Mouse (Mus musculus): Measurements from ENCODE around the gene Cnot6. TPM values are rescaled to one million over a fixed set of nuclear protein-coding genes. Genes with fewer than 3 reads are reported as not detected.
A peak's percentile ranks its signal among the peaks of the same experiment; 100 is the strongest.

The Cnot6 gene
- 53.9 and 60.2 TPM in 2 replicates for polyA plus RNA-seq (2014; fragmentation: Nextera tagmentation; extraction: Ambion mirVana)

DNA sequence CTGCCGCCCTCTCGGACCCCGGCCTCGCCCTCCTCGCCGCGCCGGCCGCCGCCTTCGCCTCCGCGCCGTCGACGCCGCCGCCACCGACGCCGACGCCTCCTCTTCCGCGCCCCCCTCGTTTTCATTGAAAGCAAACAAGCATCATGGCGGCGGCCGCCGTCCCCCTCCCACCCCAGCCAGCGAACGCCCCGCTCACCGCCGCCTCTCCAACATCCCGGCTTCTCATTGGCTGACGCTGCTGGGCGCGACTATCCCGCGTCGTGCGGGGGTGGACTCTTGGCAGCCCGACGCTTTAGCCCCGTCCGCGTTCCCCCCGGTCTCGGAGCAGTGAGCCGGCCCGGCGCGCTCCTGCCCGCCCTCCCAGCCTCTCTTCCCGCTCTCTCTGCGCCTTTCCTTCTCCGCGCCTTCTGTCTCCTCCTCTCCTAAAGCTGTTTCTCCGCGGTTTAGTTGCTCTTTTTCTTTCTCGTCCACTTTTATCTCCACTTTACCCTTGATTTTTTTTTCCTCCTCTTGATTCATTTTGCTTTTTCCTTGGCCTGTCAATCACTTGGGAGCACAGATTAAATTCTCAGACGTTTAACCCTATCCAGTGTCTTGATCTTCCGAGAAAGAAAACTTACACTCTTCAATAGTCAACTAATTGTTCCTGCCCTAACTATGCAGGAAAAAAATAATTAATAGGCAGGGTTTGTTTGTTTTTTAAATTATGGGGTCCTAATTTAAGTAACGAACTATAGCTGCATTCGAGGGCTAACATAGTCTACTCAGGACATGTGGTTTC, at the start of gene Cnot6:
Gene Cnot6, minus strand, starts transcription at position 169 of the 781 bp plus-strand sequence.
- Histone ChIP-seq H3K4me2 (ENCODE audit: low read depth) (peak within 1 kb of the TSS; percentile 60), H3K4me3 (ENCODE audit: low read depth, low read length) (peak within 1 kb of the TSS; percentile 99), H3K4me1 (ENCODE audit: control insufficient read depth, insufficient read depth, low read length) (peaks cover 11% of the 10 kb centered on the region), H3K36me3 (ENCODE audit: control insufficient read depth, insufficient read depth, low read length) (no peaks in the 10 kb centered on the region), H3K27me3 (ENCODE audit: control insufficient read depth, insufficient read depth, low read length) (no peaks in the 10 kb centered on the region), H3K9me3 (ENCODE audit: control insufficient read depth, low read length) (no peaks in the 10 kb centered on the region), H3K27ac (ENCODE audit: low read depth, low read length) (peak within 1 kb of the TSS; percentile 91), H3K9ac (ENCODE audit: low read length) (peak within 1 kb of the TSS; percentile 99)
- WGBS = 1% methylated on average over 51 of the region's 65 CpGs
- peak; percentile 97 for ATAC-seq (ENCODE audit: insufficient read depth, low FRiP score, low TSS enrichment)
- DNase-seq (ENCODE audit: low spot score) = peak; percentile 100

DNA sequence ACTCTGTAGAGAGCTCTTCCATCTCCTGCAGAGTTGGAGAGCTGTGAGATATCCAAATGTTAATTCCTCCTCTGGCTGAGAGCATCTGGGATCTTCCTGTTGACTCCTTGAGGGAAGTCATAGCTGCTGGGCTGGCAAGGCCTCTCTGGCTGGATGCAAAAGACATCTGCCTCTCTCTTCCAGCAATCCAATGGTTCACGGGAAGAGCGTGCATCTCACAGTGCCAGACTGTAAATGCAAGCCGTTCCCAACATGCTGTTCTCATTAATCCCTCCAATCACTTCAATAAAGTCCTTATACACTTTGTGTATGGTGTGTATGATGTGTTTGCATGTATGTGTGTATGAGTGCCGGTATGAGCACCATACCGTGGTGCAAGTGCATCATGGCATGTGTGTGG, 48.6 kb upstream of the Cnot6 start:
- ATAC-seq (ENCODE audit: insufficient read depth, low FRiP score, low TSS enrichment) = no peak
- H3K4me1 ChIP-seq (ENCODE audit: control insufficient read depth, insufficient read depth, low read length) = no peaks in the 10 kb centered on the region
- no peaks in the 10 kb centered on the region for H3K36me3 ChIP-seq (ENCODE audit: control insufficient read depth, insufficient read depth, low read length)
- H3K4me3 ChIP-seq (ENCODE audit: low read depth, low read length) = no peak overlapping the region
- WGBS = 81% methylated on average over 5 of the region's 5 CpGs
- no peak for DNase-seq (ENCODE audit: low spot score)
- no peak overlapping the region for H3K4me2 ChIP-seq (ENCODE audit: low read depth)
- H3K9me3 ChIP-seq (ENCODE audit: control insufficient read depth, low read length) = no peaks in the 10 kb centered on the region
- no peaks in the 10 kb centered on the region for H3K27me3 ChIP-seq (ENCODE audit: control insufficient read depth, insufficient read depth, low read length)
- H3K27ac ChIP-seq (ENCODE audit: low read depth, low read length) = no peak overlapping the region
- no peak overlapping the region for H3K9ac ChIP-seq (ENCODE audit: low read length)

DNA sequence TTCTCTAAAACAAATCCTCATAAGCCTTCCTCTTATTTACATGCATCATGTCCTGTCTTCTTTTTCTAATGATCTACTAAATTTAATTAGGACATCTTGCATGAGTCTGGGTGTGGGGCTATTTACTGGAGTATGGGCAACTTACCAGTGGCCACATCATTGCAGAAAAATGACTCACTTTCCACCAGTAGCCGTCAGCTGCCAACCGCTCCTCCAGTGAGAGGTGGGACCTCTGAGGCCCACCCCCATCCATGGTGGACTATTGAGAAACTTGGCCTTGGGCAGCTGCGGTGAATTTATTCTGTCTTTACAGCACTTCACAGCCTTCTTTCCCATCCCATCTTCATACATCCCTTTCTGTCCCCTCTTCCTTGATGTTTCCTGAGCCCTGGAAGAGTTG, 45.6 kb upstream of the Cnot6 start:
- no peaks in the 10 kb centered on the region for H3K27me3 ChIP-seq (ENCODE audit: control insufficient read depth, insufficient read depth, low read length)
- DNase-seq (ENCODE audit: low spot score) (no peak), ATAC-seq (ENCODE audit: insufficient read depth, low FRiP score, low TSS enrichment) (no peak)
- H3K4me2 ChIP-seq (ENCODE audit: low read depth) = no peak overlapping the region
- H3K9me3 ChIP-seq (ENCODE audit: control insufficient read depth, low read length) = no peaks in the 10 kb centered on the region
- no peak overlapping the region for H3K27ac ChIP-seq (ENCODE audit: low read depth, low read length)
- H3K4me1 ChIP-seq (ENCODE audit: control insufficient read depth, insufficient read depth, low read length) = no peaks in the 10 kb centered on the region
- H3K9ac ChIP-seq (ENCODE audit: low read length) = no peak overlapping the region
- 96% methylated on average over 3 of the region's 3 CpGs for WGBS
- H3K4me3 ChIP-seq (ENCODE audit: low read depth, low read length) = no peak overlapping the region
- H3K36me3 ChIP-seq (ENCODE audit: control insufficient read depth, insufficient read depth, low read length) = no peaks in the 10 kb centered on the region

DNA sequence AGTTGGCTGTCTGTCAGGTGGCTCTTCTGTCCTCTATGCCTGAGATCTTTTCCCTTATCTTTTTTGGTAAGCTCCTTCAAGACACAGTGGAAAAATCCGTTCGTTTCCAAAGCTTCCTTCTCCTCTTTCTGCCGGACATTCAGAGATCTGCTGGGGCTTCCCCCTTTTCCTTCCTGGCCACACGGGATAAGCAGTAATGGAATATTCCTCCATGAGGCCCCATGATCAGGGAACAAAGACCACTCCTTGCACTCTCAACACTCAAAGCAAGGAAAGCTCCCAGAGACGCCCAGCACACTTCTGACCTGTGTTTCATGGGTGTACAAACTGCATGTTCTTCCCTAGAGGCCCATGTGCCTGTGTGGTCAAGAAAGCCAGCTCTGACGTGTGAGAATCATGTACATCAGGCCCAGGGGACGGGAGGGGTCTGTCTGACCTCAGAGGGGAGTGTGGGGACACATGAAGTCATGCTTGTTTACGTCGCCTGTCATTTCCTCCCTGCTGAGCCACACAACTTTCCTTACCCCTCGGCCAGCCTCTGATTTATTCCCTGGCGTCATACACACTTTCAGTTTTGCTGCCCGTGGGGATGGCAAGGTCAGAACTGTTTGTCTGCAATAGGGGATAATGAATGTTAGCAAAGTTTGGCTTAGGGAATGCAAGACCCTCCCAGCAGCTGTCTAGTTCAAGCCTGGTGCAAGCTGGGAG, 42.6 kb upstream of the Cnot6 start:
- Histone ChIP-seq H3K27ac (ENCODE audit: low read depth, low read length) (no peak overlapping the region), H3K4me2 (ENCODE audit: low read depth) (no peak overlapping the region), H3K4me1 (ENCODE audit: control insufficient read depth, insufficient read depth, low read length) (no peaks in the 10 kb centered on the region), H3K9me3 (ENCODE audit: control insufficient read depth, low read length) (no peaks in the 10 kb centered on the region), H3K27me3 (ENCODE audit: control insufficient read depth, insufficient read depth, low read length) (no peaks in the 10 kb centered on the region), H3K36me3 (ENCODE audit: control insufficient read depth, insufficient read depth, low read length) (no peaks in the 10 kb centered on the region), H3K4me3 (ENCODE audit: low read depth, low read length) (no peak overlapping the region), H3K9ac (ENCODE audit: low read length) (no peak overlapping the region)
- no peak for DNase-seq (ENCODE audit: low spot score)
- 57% methylated on average over 12 of the region's 12 CpGs for whole genome bisulfite sequencing
- no peak for ATAC-seq (ENCODE audit: insufficient read depth, low FRiP score, low TSS enrichment)

DNA sequence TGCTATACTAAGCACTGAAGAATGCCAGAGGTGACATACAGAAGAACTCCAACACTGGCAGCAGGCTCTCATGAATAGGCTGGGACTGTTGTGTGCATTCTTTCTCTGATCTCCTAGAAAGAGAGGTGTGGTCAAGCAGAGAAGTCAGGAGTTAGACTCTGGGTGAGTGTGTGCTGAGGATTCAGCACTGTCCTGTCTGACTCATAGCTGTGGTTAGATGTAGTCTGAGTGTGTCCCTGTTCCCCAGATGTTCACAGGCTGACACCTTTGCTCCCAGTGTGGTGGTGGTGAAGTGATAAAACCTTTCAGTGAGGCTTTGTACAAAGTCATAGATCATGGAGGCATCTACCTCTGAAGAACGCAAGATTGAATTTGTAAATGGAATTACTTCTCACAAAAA, 34.2 kb upstream of the Cnot6 start:
- no peaks in the 10 kb centered on the region for H3K27me3 ChIP-seq (ENCODE audit: control insufficient read depth, insufficient read depth, low read length)
- no peak overlapping the region for H3K4me2 ChIP-seq (ENCODE audit: low read depth)
- no peak overlapping the region for H3K9ac ChIP-seq (ENCODE audit: low read length)
- no peaks in the 10 kb centered on the region for H3K4me1 ChIP-seq (ENCODE audit: control insufficient read depth, insufficient read depth, low read length)
- DNase-seq (ENCODE audit: low spot score) (no peak), ATAC-seq (ENCODE audit: insufficient read depth, low FRiP score, low TSS enrichment) (no peak)
- no peaks in the 10 kb centered on the region for H3K9me3 ChIP-seq (ENCODE audit: control insufficient read depth, low read length)
- H3K4me3 ChIP-seq (ENCODE audit: low read depth, low read length) = no peak overlapping the region
- WGBS = 100% methylated on average over 1 of the region's 1 CpGs
- H3K27ac ChIP-seq (ENCODE audit: low read depth, low read length) = no peak overlapping the region
- H3K36me3 ChIP-seq (ENCODE audit: control insufficient read depth, insufficient read depth, low read length) = no peaks in the 10 kb centered on the region

DNA sequence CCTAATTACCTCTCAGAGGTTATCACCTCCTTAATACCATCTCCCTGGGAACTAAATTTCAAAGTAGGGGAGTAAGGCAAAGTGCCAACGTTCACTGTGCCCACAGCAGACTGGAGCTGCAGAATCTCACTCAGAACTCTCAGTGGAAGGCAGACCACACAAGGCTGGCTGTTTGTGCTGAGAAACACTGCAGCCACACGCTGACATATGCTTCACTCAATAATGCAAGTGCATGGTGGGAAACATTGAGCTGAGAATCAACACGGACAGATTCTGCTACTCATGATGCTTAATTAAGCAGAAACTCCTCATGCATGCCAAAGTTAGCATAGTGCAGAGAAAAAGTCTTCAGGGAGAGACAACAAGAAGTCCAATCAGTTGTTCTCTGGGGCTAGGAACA, 33.3 kb upstream of the Cnot6 start:
- Histone ChIP-seq H3K9me3 (ENCODE audit: control insufficient read depth, low read length) (no peaks in the 10 kb centered on the region), H3K9ac (ENCODE audit: low read length) (no peak overlapping the region), H3K27me3 (ENCODE audit: control insufficient read depth, insufficient read depth, low read length) (no peaks in the 10 kb centered on the region), H3K4me2 (ENCODE audit: low read depth) (no peak overlapping the region), H3K4me3 (ENCODE audit: low read depth, low read length) (no peak overlapping the region), H3K36me3 (ENCODE audit: control insufficient read depth, insufficient read depth, low read length) (no peaks in the 10 kb centered on the region), H3K27ac (ENCODE audit: low read depth, low read length) (no peak overlapping the region), H3K4me1 (ENCODE audit: control insufficient read depth, insufficient read depth, low read length) (no peaks in the 10 kb centered on the region)
- DNase-seq (ENCODE audit: low spot score) (no peak), ATAC-seq (ENCODE audit: insufficient read depth, low FRiP score, low TSS enrichment) (no peak)
- 83% methylated on average over 3 of the region's 3 CpGs for WGBS

DNA sequence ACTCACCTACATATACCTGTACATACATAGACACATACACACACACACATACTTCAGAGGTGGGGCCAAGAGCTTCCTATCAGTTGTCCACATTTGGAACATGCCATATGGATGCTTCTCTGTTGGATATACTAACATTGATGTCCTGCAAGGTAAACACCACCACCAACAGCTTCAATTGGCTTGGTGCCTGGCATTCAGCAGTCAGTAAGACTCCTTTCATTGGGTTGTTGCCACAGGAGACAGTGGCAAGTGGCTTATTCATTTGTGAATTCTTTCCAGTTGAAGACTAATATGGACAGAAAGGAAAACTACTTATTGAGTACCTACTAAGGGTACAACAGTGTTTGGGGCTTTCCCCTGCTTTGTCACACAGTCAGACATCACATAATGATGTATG, 32.5 kb upstream of the Cnot6 start:
- Histone ChIP-seq H3K27ac (ENCODE audit: low read depth, low read length) (no peak overlapping the region), H3K27me3 (ENCODE audit: control insufficient read depth, insufficient read depth, low read length) (no peaks in the 10 kb centered on the region), H3K36me3 (ENCODE audit: control insufficient read depth, insufficient read depth, low read length) (no peaks in the 10 kb centered on the region), H3K4me2 (ENCODE audit: low read depth) (no peak overlapping the region), H3K4me3 (ENCODE audit: low read depth, low read length) (no peak overlapping the region), H3K4me1 (ENCODE audit: control insufficient read depth, insufficient read depth, low read length) (no peaks in the 10 kb centered on the region), H3K9ac (ENCODE audit: low read length) (no peak overlapping the region), H3K9me3 (ENCODE audit: control insufficient read depth, low read length) (no peaks in the 10 kb centered on the region)
- no peak for DNase-seq (ENCODE audit: low spot score)
- no peak for ATAC-seq (ENCODE audit: insufficient read depth, low FRiP score, low TSS enrichment)

DNA sequence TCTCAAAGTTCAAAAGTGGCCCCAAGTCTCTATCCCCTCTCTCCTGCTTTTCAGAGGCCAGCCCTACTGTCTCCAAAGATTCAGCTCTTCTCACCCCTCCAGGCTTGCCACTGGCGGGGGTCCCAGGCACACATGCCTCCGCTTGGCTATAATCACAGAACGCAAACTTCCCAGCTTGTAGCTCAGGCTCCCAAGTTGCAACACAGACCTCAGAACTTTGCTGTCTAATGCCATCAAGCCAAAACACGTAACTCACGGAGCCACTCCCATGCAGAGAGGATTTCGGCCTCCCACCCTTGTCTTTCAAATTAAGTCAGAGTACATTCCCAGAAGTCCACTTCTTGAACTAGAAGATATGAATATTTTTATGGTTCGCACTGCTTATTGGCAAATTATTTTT, 31.1 kb upstream of the Cnot6 start:
- 85% methylated on average over 7 of the region's 7 CpGs for WGBS
- Histone ChIP-seq H3K27ac (ENCODE audit: low read depth, low read length) (no peak overlapping the region), H3K27me3 (ENCODE audit: control insufficient read depth, insufficient read depth, low read length) (no peaks in the 10 kb centered on the region), H3K4me3 (ENCODE audit: low read depth, low read length) (no peak overlapping the region), H3K36me3 (ENCODE audit: control insufficient read depth, insufficient read depth, low read length) (no peaks in the 10 kb centered on the region), H3K9ac (ENCODE audit: low read length) (no peak overlapping the region), H3K9me3 (ENCODE audit: control insufficient read depth, low read length) (no peaks in the 10 kb centered on the region), H3K4me1 (ENCODE audit: control insufficient read depth, insufficient read depth, low read length) (no peaks in the 10 kb centered on the region), H3K4me2 (ENCODE audit: low read depth) (no peak overlapping the region)
- no peak for DNase-seq (ENCODE audit: low spot score)
- ATAC-seq (ENCODE audit: insufficient read depth, low FRiP score, low TSS enrichment) = no peak

DNA sequence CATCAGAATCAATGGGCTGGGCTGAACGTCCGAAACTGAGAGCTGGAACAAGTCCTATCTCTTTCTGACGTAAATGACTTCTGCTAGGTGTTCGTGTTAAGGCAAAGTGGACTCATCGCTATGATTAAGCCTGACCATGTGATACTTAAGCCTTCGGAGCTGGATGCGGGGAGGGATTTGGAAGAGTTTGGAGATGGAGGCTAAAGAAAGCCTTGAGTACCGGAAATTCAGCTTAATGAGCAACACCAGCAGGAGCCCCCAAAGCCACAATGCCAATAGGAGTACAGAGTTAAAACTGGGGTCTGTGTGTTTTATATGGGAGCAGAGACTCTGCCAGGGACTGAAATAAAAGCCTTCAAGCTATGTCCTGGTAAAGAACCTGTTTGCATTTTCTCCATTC, 29.7 kb upstream of the Cnot6 start:
- Histone ChIP-seq H3K4me1 (ENCODE audit: control insufficient read depth, insufficient read depth, low read length) (no peaks in the 10 kb centered on the region), H3K27me3 (ENCODE audit: control insufficient read depth, insufficient read depth, low read length) (no peaks in the 10 kb centered on the region), H3K4me3 (ENCODE audit: low read depth, low read length) (no peak overlapping the region), H3K4me2 (ENCODE audit: low read depth) (no peak overlapping the region), H3K36me3 (ENCODE audit: control insufficient read depth, insufficient read depth, low read length) (no peaks in the 10 kb centered on the region), H3K27ac (ENCODE audit: low read depth, low read length) (no peak overlapping the region), H3K9me3 (ENCODE audit: control insufficient read depth, low read length) (no peaks in the 10 kb centered on the region), H3K9ac (ENCODE audit: low read length) (no peak overlapping the region)
- 85% methylated on average over 8 of the region's 8 CpGs for WGBS
- no peak for DNase-seq (ENCODE audit: low spot score)
- no peak for ATAC-seq (ENCODE audit: insufficient read depth, low FRiP score, low TSS enrichment)

All from neural tube, embryonic 11.5 days (tissue).